Mouse (Mus musculus): Measurements from ENCODE around the gene Nudt8.
A peak's percentile ranks its signal among the peaks of the same experiment; 100 is the strongest.

Gene Nudt8

DNA sequence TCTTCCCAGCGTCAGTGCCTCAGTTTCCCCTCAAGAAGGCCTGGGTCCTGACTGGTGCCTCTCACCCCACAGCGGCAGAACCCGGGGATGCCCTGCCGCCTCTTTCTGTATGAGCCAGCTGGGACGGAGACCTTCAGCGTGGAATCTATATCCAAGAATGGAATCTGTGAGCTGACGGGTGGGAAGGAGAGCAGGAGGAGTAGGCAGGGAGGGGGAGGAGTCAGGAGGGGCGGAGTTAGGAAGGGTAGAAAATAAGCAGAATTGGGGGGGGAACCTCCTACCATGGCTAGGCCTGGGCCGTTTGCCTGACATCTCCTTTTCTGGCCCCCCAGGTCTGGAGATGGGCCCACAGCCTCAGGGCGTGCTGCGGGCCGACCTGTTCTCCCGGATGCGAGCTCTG, 12.3 kb upstream of the Nudt8 start:
- DNase-seq (ENCODE audit: low read depth) = no peak

DNA sequence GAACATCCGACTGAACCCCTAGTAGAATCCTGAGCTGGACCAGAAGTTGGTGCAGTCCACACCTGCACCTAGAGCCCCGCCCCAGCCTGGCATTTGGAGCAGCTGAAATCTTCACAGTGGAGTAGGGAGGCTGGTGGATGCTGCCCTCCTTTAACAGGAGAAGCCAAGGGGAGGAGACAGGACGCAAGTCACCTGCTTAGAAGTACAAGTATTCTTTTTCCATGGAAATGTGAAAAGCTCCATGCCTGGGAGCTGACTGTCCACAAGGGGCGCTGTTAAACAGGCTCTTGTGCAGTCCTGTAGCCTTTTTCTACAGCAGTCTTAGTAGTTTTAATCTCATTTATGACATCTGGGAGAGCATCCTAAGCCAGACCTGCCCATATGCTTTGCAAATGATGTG, 11.6 kb upstream of the Nudt8 start:
- no peak for DNase-seq (ENCODE audit: low read depth)

DNA sequence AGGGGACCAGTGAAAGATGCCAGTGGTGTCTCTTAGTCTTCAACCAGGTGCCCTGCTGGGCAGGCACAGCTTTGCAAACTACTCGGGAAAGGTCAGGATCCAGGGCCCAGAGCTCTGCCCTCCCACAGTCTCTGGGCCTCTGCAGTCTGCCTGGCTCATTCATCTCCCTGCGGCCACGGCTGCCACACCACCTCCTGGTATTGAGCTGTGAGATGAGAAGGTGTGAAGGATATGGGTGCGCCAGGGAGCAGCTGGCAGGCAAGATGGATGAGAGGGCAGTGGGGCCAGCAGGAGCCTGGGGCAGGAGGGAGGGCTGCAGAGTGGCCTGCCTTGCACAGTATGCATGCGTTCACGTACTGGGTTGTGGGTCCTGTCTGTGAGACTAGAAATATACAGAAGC, 9.6 kb upstream of the Nudt8 start:
- no peak for DNase-seq (ENCODE audit: low read depth)

DNA sequence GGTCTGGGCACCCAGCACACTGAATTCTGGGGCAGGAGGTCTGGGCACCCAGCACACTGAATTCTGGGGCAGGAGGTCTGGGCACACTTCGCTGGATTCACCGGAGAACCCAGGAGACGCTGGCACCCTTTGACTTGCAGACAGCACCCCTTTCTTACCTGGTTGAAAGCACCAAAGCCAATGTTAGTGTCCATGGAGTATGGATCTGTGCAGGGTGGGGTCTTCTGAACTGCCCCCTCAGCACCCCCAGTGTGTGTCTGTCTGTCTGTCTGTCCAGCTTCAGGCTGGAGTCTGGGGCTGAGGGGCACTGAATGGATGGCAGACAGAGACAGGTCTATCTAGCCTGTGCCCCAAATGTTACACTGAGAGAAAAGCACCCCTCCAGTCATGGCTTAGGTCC, 8.8 kb upstream of the Nudt8 start:
- DNase-seq (ENCODE audit: low read depth) = no peak

DNA sequence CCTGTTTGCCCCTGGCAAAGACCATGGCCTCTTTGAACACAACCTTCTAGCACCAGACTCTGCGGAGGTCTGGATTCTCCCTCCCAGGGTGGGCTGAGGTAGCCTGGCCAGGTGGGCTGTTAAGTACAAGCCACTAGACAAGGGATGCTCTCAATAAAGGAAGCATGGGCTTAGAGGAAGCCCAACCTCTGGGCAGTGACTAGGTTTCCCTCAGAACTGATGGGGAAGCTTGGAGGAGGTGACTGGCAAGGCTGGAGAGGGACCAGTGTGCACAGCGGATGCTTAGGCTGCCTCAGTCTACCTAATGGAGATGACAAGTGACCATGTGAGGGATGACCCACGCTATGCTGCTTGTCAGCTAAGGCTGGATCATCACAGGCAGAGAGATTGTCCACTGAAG, 8.4 kb upstream of the Nudt8 start:
- DNase-seq (ENCODE audit: low read depth) = no peak

DNA sequence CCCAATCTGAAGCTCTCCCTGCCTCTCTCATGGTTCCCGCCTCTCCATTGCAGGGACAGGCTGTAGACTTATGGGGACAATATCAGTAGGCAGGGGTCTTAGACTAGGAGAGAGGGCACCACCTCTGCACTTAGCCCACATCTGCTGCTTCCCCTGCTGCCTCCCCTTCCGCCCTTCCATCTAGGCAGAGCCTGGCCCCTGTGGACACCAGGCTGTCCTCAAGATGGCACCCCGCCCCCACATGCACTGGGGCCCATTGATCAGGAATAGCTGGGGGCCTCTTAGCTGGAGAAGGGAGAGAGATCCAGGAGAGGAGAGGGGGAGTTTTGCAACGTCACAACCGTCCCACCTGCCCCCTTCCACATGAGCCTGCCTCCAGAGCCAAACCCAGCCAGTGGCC, 8.0 kb upstream of the Nudt8 start, which contains the start of gene Tbx10:
Gene Tbx10, plus strand, starts transcription at position 337 of the 400 bp plus-strand sequence.
- no peak for DNase-seq (ENCODE audit: low read depth)

DNA sequence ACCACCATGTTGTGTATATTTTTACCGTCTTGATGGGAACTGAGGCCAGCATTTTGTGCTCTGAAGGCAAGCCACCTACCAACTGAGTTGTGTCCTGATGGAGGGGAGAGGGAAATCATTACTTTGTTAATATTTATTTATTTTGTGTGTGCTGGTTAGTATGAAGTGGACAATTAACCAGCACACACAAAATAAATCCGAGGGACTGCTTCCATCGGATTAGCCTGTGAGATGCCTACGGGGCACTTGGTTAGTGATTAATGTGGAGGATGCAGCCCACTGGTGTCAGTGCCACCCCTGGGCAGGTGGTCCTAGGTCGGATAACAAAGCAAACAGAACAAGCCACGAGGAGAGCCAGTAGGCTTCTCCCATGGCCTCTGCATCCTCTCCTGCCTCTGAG, 5.4 kb upstream of the Nudt8 start:
- no peak for DNase-seq (ENCODE audit: low read depth)

DNA sequence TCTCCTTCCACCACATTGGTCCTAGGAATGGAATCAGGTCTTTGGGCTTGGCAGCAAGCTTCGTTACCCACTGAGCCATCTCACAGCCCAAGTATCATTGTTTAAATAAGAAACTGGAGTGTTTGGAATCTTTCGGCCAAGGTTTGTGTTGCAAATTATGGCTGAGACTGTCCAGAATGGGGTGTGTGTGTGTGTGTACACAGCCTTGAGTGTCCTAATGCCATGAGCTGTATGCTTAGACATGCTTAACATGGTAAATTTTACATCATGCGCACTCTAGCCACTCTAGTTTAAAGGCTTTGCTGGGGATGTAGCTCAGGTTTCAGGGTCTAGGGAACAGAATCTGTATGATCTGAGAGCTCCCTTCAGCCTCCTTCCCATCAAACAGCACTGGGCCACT, 4.9 kb upstream of the Nudt8 start:
- no peak for DNase-seq (ENCODE audit: low read depth)

DNA sequence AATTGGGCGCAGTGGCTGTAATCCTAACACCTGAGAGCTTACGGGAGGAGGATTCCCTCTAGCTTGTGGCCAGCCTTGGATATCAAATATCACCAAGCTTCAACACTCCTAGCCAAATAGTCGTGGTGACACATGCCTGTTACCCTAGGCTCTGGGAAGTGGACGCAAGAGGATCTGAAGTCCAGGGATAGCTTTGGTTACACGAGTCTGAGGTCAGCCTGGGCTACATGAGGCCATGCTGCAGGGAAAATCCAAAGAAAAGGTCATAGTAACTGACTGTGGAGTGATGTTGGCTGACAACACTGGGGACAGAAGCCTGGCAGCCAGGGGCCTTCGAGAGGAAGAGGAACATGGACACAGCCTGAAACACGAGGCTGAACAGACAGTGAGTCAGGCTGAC, 4.3 kb upstream of the Nudt8 start:
- no peak for DNase-seq (ENCODE audit: low read depth)

DNA sequence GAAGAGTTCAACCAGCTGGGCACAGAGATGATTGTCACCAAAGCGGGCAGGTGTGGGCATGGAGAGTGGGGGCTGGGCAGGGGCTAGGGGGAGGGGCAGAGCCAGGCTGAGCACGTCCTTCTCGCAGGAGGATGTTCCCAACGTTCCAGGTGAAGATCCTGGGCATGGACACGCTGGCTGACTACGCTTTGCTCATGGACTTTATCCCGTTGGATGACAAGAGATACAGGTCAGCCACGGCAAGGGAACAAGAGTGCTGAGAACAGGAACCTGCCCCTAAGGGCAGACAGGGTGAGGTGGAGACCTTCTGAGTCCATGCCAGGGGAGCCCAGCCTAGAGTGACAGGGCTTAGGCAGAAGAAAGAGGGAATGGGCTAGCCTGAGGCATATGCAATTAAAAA, 3.6 kb upstream of the Nudt8 start:
- DNase-seq (ENCODE audit: low read depth) = no peak

DNA sequence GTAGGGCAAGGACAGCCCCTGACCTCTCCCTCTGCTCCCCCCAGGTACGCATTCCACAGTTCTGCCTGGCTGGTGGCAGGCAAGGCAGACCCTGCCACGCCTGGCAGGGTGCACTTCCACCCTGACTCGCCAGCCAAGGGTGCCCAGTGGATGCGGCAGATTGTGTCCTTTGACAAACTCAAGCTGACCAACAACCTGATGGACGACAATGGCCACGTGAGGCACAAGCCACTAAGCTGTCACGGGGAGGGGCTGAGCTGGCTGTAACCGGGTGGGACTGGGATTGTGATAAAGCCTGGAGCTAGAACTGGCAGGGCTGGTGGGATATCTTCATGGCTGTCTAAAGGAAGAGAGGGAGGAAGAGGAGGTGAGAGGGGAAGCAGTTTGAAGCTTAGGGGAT, 3.1 kb upstream of the Nudt8 start:
- no peak for DNase-seq (ENCODE audit: low read depth)

DNA sequence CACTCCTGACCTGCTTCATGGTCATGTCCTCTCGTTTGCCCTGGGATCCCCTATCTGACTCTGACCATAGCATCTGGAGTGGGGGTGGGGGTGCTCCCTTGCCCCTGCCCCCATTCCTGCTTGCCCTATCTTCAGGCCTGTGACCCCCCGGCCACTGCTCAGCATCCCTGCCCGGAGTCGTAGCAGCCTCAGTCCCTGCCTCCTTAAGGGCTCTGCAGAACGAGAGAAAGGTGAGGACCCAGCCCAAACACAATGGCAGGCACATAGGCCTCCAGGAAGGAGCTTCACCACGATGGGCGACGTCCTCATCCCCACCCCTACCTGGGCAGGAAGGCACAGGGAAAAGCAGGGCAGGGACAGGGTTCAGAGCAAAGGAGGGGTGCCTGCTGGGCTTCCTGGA, 2.0 kb upstream of the Nudt8 start:
- DNase-seq (ENCODE audit: low read depth) = no peak

DNA sequence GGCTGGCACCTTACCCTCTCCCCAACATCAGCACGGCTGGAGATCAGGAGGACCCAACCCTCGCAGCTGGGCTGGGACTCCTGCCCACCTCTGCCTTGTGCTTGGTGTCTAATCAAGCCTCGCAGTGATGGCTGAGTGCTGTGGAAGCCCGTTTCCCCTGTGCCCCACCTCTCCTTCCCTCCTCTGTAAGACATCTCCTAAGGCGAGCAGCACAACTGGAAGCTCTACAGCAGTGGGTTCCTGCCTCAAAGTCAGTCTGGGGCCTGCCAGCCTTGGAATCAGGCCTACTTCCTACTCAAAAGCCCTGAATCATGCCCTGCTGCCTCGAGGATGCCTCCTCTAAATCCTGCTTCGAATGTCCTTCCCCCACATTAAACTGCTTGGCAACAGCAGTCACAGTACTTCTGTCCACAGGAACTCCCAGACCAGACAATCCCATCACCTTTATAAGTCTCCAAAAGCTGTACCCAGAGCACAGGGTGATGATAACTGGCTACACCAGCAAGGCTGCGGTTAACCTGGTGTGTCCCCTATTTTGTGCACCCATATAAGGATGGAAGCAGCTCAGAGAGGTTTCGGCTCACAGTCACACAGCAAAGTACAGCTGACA, 1.2 kb upstream of the Nudt8 start:
- DNase-seq (ENCODE audit: low read depth) = peak; percentile 38

DNA sequence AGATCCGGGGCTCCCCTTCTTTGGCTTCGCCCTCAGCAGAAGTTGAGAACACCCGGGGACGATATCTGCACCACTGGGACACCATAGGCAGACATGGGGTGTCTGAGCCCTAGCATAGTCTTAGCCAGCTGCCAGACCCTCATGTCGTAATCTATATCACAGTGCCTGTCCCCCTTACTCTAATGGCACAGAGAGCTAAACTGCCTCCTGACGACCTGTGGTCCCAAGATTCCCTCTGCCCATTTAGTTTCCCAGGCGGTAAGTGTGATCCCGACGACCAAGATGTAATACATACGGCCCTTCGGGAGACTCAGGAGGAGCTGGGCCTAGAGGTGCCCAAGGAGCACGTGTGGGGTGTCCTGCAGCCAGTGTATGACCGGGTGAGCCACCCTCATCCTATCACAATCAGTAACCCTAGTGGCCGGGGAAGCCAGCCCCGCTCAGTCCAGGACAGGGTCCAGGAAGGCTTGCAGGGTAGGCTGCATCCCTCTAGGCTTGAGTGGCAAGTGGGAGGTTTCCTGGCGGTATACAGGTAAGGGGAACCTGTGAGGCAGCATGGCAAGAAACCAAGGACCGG, 657 bp downstream of the Nudt8 start:
- DNase-seq (ENCODE audit: low read depth) = no peak

DNA sequence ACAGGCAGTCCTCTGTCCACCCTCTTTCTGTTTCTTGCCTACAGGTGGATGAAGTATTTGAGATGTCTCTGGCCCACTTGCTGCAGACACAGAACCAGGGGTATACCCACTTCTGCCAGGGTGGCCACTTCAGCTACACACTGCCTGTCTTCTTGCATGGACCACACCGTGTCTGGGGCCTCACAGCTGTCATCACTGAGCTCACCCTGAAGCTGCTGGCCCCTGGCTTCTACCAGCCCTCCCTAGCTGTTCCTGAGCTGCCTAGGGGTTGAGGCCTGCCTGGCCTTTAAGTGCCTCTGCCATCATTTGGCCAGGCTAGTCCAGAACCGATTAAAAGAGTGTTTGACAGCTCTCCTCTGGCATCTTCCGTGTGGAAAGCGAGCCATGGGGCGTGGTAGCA, 1.4 kb downstream of the Nudt8 start:
- DNase-seq (ENCODE audit: low read depth) = no peak

DNA sequence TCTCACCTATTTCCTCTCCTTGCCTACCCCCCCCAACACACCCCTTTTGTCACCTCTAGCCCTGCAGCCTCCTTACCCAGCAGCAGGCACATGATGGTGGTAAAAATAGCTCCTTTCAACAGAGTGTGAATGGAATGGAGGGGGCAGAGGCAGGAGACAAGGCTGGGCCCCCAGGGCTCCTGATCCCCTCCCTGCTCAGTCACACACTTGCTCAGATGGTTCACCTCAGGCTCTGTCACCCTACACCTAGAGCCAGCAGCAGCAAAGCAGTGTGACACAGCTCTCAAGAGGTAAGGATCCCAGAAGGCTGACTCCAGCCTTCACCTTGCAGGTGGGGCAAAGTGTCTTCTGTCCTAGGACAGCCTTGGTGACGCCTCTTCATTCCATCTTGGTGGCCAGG, 2.7 kb downstream of the Nudt8 start, which contains the start of gene Doc2g:
Gene Doc2g, plus strand, starts transcription at position 202 of the 400 bp plus-strand sequence.
- DNase-seq (ENCODE audit: low read depth) = no peak

DNA sequence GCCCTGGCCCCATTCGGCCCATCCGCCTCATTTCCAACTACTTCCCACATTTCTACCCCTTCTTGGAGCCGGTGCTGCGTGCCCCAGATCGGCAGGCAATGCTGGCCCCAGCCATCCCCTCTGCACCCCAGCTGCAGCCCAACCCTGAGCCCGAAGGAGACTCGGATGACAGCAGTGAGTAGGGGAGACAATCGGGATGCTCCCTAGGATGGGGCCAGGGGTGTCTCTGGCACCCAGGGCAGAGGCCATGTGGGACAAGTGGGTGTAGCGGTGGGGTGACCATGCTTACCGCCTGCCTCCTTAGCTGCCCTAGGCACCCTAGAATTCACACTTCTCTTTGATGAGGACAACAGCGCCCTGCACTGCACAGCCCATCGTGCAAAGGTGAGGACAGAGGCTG, 3.3 kb downstream of the Nudt8 start:
- DNase-seq (ENCODE audit: low read depth) = no peak

DNA sequence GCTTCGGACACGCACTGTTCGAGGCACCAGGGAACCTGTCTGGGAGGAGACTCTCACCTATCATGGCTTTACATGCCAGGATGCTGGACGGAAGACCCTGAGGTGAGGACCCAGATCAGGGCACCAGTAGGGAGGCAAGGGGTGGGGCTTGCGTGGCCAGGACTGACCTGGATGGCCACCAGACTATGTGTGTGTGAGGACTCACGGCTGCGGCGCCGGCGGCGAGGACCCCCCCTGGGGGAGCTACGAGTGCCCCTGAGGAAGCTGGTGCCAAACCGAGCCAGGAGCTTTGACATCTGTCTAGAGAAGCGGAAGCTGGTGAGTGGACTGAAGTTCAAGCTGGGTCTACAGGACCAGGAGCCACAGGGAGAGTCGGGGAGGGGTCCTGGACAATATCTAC, 4.0 kb downstream of the Nudt8 start:
- no peak for DNase-seq (ENCODE audit: low read depth)

DNA sequence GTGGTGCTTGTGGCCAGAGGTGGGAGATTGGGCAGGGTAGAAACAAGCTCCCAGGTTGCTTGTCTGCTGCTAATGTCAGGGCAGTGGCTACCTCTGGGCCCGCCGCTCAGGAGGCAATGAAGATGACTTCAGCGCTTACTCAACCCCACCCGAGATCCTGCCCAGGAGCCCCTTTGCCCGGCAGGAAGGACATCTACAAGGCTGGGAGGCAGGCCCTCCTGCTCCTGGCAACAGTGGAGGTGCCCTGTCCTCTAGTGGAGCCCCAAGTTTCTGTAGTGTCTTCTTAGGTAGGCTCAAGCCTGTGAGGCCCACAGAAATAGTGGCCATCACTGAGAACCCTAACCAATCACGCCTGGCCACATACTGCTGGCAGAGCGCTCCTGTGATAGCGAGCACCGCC, 4.7 kb downstream of the Nudt8 start:
- DNase-seq (ENCODE audit: low read depth) = no peak

DNA sequence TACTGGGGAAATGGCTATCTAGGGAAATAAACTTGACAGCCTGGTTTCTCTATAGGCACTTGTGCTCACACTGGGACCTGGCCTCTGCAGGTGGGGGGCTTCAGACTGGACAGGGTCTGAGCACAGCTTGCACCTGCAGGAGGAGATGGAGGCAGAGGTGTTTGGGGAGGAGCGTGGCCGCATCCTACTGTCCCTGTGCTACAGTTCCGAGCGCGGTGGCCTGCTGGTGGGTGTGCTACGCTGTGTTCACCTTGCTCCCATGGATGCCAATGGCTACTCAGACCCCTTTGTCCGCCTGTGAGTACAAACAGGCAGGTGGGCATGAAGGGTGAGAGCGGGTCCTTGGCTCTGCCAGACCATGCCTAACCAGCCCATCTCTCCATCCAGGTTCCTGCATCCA, 5.6 kb downstream of the Nudt8 start:
- no peak for DNase-seq (ENCODE audit: low read depth)

DNA sequence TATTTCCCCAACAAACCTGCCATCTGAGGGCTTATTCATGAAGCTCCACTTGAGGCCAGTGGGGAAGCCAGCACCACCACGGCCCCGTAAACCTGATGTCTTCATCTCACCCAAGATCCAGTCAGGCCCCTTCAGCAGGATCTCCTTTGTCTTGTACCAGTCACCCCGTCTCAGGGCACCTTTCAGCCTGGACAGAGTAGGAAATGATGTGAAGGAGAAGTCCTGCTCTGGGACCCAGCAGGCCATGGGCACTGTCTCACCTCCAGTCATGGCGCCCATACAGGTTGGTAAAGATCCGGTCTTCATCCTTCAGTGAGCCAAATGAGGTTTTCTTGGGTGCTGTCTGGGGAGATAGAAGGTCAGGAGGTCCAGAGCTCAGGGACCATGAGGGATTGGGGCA, 10.7 kb downstream of the Nudt8 start:
- DNase-seq (ENCODE audit: low read depth) = no peak

DNA sequence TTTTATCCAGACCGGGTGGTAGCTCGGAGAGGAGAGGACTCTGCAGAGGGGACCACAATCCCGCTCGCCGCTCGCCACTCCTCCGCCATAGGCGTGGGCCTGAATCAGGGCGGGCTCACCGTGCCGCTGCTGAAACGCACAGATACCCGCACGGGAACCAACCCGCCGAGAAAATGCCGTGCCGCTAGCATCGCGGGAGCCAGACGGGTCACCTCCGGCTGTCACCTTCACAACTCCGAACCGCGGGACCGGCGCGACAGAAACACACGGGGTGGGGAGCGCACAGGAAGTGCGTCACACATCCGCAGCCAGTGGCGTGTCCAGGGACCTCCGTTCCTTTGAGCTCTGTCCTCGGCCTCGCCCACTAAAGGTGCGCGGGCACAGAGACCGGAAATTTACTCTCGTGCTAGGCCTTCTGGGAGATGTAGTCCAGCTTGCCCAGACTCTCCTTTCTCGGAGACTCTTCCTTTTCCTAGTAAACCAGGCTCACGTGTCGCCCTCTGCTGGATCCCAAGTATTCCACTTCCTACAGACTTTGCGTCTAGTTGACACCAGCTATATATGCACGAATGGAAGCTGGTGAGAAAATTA, 12.1 kb downstream of the Nudt8 start, which contains the start of gene Ndufv1:
Gene Ndufv1, minus strand, starts transcription at position 375 of the 591 bp plus-strand sequence.
- DNase-seq (ENCODE audit: low read depth) = peak; percentile 96

DNA sequence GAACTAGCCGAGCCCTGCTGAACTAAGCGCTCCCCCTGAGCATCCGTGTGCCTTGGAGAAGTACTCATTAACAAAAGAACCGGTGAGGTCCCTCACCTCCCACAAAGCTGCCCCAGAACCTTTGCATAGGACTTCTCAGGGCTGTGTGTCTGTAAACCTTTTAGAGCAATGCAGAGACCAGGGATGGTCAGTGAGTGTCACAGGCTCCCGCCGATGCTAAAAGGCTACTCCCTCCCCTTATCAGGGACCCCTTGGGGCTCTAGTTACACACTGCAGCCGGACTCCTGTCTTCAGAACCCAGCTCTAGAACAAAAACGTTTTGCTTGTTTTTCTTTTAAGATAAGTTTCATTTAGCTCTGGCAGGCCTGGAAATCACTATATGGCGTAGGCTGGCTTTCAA, 12.7 kb downstream of the Nudt8 start:
- DNase-seq (ENCODE audit: low read depth) = no peak

DNA sequence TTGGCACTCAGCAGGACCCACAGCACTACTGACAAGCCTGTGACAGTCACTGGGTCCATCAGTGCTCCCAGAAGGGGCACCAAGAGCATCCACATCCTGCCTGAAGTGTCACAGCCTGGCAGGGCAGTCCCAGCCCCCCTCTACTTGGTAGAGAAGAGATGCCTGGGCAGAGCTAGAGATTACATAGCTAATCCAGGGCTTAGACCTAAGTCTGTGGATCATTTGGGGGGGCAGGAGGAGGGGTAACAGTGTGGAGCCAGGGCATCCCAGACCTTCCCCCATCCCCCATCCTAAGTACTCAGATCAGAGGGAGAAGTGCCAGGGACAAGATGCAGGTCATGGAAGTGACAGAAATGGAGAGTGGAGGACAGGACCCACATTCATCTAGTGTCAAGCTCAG, 14.4 kb downstream of the Nudt8 start:
- DNase-seq (ENCODE audit: low read depth) = no peak
